Mouse (Mus musculus) adrenal gland, adult 2 months (tissue): ENCODE measurements at regions not wholly inside any gene's neighbourhood (a gene's known extent, or its start where the extent isn't known, plus 50 kb on each side); places are given as distances from the start of the nearest gene placed in this dataset.

ENCODE experiments used
- DNase-seq: peaks from one replicate; pipeline ENCODE4 v3.0.0; 2021

GRCm38 (mm10) chr11:19351243-19351787 is 332.5 kb upstream of the Meis1 start:
- no peak for DNase-seq

- no peak for DNase-seq
These were observed 334.9 kb upstream of the Meis1 start for GRCm38 (mm10) chr11:19353706-19354105.

- DNase-seq, result no peak
These were observed 336.4 kb upstream of the Meis1 start for GRCm38 (mm10) chr11:19355179-19355578.

- no peak for DNase-seq
These were observed 337.4 kb upstream of the Meis1 start for GRCm38 (mm10) chr11:19356151-19356550.

- DNase-seq, result no peak
These were observed 350.4 kb upstream of the Meis1 start for GRCm38 (mm10) chr11:19369152-19369551.

- DNase-seq, result no peak
These were observed 354.7 kb upstream of the Meis1 start for GRCm38 (mm10) chr11:19373476-19373875.

GRCm38 (mm10) chr11:19380935-19381334 is 362.1 kb upstream of the Meis1 start:
- DNase-seq, result peak; percentile 25

GRCm38 (mm10) chr11:19389136-19389535 is 370.4 kb upstream of the Meis1 start:
- no peak for DNase-seq

GRCm38 (mm10) chr11:19392190-19392589 is 373.4 kb upstream of the Meis1 start:
- no peak for DNase-seq

- no peak for DNase-seq
These were observed 375.6 kb upstream of the Meis1 start for GRCm38 (mm10) chr11:19394372-19394771.

- no peak for DNase-seq
These were observed 381.6 kb upstream of the Meis1 start for GRCm38 (mm10) chr11:19400396-19400795.

- DNase-seq, result no peak
These were observed 401.4 kb upstream of the Meis1 start for GRCm38 (mm10) chr11:19420143-19420542.

GRCm38 (mm10) chr11:19423268-19423667 is 404.5 kb upstream of the Meis1 start:
- no peak for DNase-seq

- DNase-seq, result peak; percentile 8
These were observed 405.3 kb upstream of the Meis1 start for GRCm38 (mm10) chr11:19423841-19424815.

- DNase-seq, result no peak
These were observed 408.8 kb upstream of the Meis1 start for GRCm38 (mm10) chr11:19427559-19427958.

GRCm38 (mm10) chr11:19433680-19434619 is 415.2 kb upstream of the Meis1 start:
- no peak for DNase-seq

- peak; percentile 52 for DNase-seq
These were observed 419.6 kb upstream of the Meis1 start for GRCm38 (mm10) chr11:19438385-19438784.

- no peak for DNase-seq
These were observed 423.2 kb upstream of the Meis1 start for GRCm38 (mm10) chr11:19441936-19442335.

GRCm38 (mm10) chr11:19455391-19456290 is 436.9 kb upstream of the Meis1 start:
- no peak for DNase-seq

GRCm38 (mm10) chr11:19456577-19456976 is 437.8 kb upstream of the Meis1 start:
- no peak for DNase-seq

- DNase-seq, result no peak
These were observed 445.1 kb upstream of the Meis1 start for GRCm38 (mm10) chr11:19463730-19464358.
